Mouse (Mus musculus) liver, embryonic 14.5 days (tissue): ENCODE results near the gene Plcd4. TPM values are rescaled to one million over a fixed set of nuclear protein-coding genes. Genes with fewer than 3 reads are reported as not detected.
A peak's percentile ranks its signal among the peaks of the same experiment; 100 is the strongest.

ENCODE experiments used
- ATAC-seq: fragments of 200-750 bp; cut with Nextera tagmentation; 2 replicates; pipeline ENCODE4 v1.8.0; 2017; ENCODE audit warnings: moderate number of reproducible peaks, mild to moderate bottlenecking, moderate library complexity; ENCODE audit not compliant: insufficient read depth
- DNase-seq, 3 experiments: peaks; one replicate each; pipeline ENCODE4 v3.0.0-alpha.2; 2012 to 2013; ENCODE audit warnings: low read depth in 3 of 3, low spot score in 3 of 3
- H3K27ac ChIP-seq: fragments of 300-500 bp; sonication (generic); 2 replicates; pipeline ENCODE4 v1.5.1; 2014; ENCODE audit warnings: moderate library complexity, mild to moderate bottlenecking, control low read depth, inconsistent platforms
- H3K27me3 ChIP-seq: fragments of 300-500 bp; sonication (generic); 2 replicates; pipeline ENCODE4 v1.6.1; 2014; ENCODE audit warnings: mild to moderate bottlenecking, low read length, moderate library complexity; ENCODE audit not compliant: control insufficient read depth, insufficient read depth
- H3K36me3 ChIP-seq: fragments of 300-500 bp; sonication (generic); replicated peaks from 2 replicates; pipeline ENCODE4 v1.6.1; 2014; ENCODE audit warnings: low read depth; ENCODE audit not compliant: control insufficient read depth, insufficient read depth
- H3K4me1 ChIP-seq, 2 experiments: fragments of 200-500 bp in 1 of 2; fragments of 300-500 bp in 1 of 2; sonication (generic) in 1 of 2; replicated peaks; 2 replicates each; pipeline ENCODE4 v1.6.1; 2012 to 2014; ENCODE audit warnings: antibody characterized with exemption in 1 of 2, inconsistent platforms in 1 of 2, low read length in 1 of 2; ENCODE audit not compliant: control insufficient read depth in 2 of 2, insufficient read depth in 2 of 2
- H3K4me2 ChIP-seq: fragments of 300-500 bp; sonication (generic); 2 replicates; pipeline ENCODE4 v1.6.1; 2014; ENCODE audit warnings: low read depth, mild to moderate bottlenecking, control low read depth, moderate library complexity
- H3K4me3 ChIP-seq, 2 experiments: fragments of 200-500 bp in 1 of 2; fragments of 300-500 bp in 1 of 2; sonication (generic) in 1 of 2; 2 replicates each; pipeline ENCODE4 v1.5.1; 2012 to 2014; ENCODE audit warnings: low read depth in 2 of 2, low read length in 2 of 2, mild to moderate bottlenecking in 2 of 2, control low read depth in 1 of 2, inconsistent platforms in 1 of 2, moderate library complexity in 1 of 2; ENCODE audit not compliant: insufficient read depth in 1 of 2
- H3K9ac ChIP-seq: fragments of 300-500 bp; sonication (generic); replicated peaks from 2 replicates; pipeline ENCODE4 v1.6.1; 2014; ENCODE audit warnings: mild to moderate bottlenecking, control low read depth, moderate library complexity
- H3K9me3 ChIP-seq: fragments of 300-500 bp; sonication (generic); 2 replicates; pipeline ENCODE4 v1.6.1; 2016; ENCODE audit warnings: low read length, mixed read lengths; ENCODE audit not compliant: control insufficient read depth
- CTCF ChIP-seq: IDR thresholded peaks from 2 replicates; pipeline ENCODE4 v1.5.1; 2016; ENCODE audit warnings: antibody characterized with exemption, low read depth, control low read depth
- EP300 ChIP-seq: IDR thresholded peaks from 2 replicates; pipeline ENCODE4 v1.6.1; 2016; ENCODE audit warnings: antibody characterized with exemption, low read depth
- WGBS: fragments of 180-500 bp; shearing (Covaris S2); extraction: QIAGEN DNeasy Blood & Tissue Kit; methylation state at CpG from one replicate; pipeline ENCODE4 v1.1.7; 2014; ENCODE audit not compliant: insufficient replicate concordance; 5-methylcytosine and 5-hydroxymethylcytosine counted together
- polyA plus RNA-seq, 2 experiments: library from polyadenylated mRNA; depleted of rRNA in 1 of 2; stranded (reverse) in 1 of 2; unstranded in 1 of 2; fragments of >200 nt; fragmentation: Nextera tagmentation in 1 of 2; extraction: Ambion mirVana in 1 of 2; gene quantifications; 2 replicates each; pipeline versions ENCODE4 v1.2.1 to v1.2.3; 2012 to 2014

Gene Plcd4
- polyA plus RNA-seq, 2 experiments: 0.01 to 0.09 TPM

DNA sequence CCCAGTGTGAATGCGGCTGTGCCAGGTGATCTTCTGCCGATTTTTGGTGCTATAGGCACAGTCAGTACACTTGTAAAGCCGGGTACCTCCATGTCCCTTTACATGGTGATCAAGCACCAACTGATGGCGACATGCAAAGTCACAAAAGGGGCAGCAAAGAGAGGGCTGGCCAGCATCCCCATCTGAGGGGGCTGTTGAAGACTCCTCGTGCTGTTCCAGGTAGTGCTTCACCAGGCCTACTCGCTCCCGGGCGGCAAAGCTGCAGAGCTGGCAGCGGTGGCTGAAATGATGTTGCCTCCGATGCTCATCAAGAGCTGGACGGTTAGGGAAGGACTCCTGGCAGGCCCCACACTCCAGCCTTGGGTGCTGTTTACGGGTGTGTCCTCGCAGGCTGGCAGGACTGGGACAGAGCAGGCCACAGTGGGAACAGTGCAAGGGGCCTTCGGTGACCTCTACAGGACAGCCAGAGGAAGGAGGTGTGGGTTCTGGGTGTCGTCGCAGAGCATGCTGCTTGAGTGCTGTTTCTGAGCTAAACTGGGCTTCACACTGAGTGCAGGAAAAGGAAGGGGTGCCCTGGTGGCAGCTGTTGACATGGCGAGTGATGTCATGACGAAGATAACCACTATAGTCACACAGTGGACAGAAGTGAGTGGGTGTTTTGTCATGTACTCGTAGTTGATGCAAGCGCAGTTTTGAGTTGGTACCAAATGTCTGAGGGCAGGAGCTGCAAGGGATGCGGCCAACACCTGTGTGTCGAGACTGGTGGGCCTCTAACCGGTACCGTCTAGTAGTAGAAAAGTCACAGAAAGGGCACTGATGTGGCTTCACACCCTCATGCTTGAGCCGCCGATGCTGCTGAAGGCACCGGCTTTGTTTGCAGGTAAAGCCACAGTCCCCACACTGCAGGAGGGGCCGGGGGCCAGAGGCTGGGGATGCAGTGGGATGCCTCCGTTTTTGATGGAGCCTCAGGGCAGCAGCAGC lies 27.3 kb downstream of the Plcd4 start:
- no peaks in the 10 kb centered on the region for H3K27me3 ChIP-seq
- no peak overlapping the region for H3K9ac ChIP-seq
- H3K4me2 ChIP-seq: no peak overlapping the region
- WGBS: 81% methylated on average over 29 of the region's 29 CpGs
- peaks cover 56% of the 10 kb centered on the region for H3K36me3 ChIP-seq
- DNase-seq: no peak
- no peak overlapping the region for H3K4me3 ChIP-seq
- H3K4me1 ChIP-seq: no peaks in the 10 kb centered on the region
- no peaks in the 10 kb centered on the region for H3K9me3 ChIP-seq
- 0 out of 2 replicates have a peak, but pooled peaks have one; percentile 18 for TF ChIP-seq CTCF
- no peak for TF ChIP-seq EP300
- no peak overlapping the region for H3K27ac ChIP-seq
- no peak for ATAC-seq

DNA sequence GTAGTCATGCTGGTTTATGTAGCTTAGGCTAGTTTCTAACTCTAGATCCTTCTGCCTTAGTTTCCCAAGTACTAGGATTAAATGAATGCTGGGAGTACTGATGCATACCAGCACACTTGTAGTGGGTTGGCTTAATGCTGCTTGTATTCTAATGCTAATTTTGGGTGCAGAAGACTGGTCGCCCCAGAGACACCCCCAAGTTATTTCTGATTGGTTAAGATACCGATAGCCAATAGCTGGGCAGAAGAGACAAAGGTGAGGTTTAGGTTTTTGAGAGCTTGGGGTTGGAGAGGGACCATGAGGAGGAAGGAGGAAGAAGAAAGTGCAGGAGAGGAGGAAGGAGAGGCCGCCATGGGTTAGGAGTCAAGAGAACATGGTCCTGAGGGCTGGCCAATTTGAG lies 39.9 kb downstream of the Plcd4 start:
- ATAC-seq (no peak), DNase-seq (no peak)
- Histone ChIP-seq H3K9me3 (no peaks in the 10 kb centered on the region), H3K27me3 (no peaks in the 10 kb centered on the region), H3K9ac (no peak overlapping the region), H3K4me3 (no peak overlapping the region), H3K36me3 (peaks cover 6% of the 10 kb centered on the region), H3K4me2 (no peak overlapping the region), H3K4me1 (peaks cover 14 to 17% of the 10 kb centered on the region in 2 experiments), H3K27ac (no peak overlapping the region)
- TF ChIP-seq EP300: no peak
- no peak for TF ChIP-seq CTCF
- 68% methylated on average over 3 of the region's 3 CpGs for WGBS

DNA sequence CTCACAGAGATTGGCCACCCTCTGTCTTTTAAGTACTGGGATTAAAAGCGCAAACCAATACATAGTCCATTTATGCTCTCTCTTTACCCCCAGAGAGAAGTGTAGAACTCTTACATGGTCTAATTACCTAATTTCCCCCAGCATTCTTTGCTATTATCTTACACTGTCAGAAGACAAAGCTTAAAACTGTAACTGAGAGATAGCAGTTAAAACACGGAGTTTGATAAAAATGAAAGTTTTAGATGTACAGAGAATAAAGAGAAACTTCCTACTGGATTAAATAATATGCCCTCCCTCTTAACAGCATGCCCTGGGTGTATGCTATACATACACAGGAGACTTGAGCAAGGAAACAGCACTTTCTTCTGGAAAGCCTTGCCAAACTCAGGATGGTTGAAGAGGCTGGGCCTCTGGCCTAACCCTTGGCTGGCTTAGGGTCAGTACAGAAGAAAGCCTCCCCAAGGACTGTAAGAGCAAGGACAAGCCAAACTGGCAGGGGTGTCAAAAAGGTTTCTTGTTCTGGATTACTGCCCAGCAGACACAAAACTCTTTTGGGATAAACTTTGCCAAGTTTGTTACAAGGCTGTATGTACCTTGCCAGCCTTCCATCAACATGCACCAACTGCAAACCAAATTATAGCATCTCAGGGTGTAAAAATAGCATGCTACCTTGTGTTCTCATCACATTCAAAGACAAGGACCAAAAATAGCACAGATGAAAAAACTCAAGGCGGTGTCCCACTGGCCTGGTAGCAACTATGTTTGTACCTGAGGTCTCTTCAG lies 42.1 kb downstream of the Plcd4 start:
- peaks cover 2% of the 10 kb centered on the region for H3K36me3 ChIP-seq
- 61% methylated on average over 3 of the region's 3 CpGs for WGBS
- no peaks in the 10 kb centered on the region for H3K9me3 ChIP-seq
- no peak overlapping the region for H3K4me3 ChIP-seq
- DNase-seq (no peak), ATAC-seq (no peak)
- no peak for TF ChIP-seq CTCF
- no peak for TF ChIP-seq EP300
- peak overlapping the region; percentile 22 for H3K4me2 ChIP-seq
- no peaks in the 10 kb centered on the region for H3K27me3 ChIP-seq
- H3K9ac ChIP-seq: no peak overlapping the region; the same call in 1 of the 2 replicates
- H3K4me1 ChIP-seq: peaks cover 19 to 22% of the 10 kb centered on the region in 2 experiments
- H3K27ac ChIP-seq: no peak overlapping the region

DNA sequence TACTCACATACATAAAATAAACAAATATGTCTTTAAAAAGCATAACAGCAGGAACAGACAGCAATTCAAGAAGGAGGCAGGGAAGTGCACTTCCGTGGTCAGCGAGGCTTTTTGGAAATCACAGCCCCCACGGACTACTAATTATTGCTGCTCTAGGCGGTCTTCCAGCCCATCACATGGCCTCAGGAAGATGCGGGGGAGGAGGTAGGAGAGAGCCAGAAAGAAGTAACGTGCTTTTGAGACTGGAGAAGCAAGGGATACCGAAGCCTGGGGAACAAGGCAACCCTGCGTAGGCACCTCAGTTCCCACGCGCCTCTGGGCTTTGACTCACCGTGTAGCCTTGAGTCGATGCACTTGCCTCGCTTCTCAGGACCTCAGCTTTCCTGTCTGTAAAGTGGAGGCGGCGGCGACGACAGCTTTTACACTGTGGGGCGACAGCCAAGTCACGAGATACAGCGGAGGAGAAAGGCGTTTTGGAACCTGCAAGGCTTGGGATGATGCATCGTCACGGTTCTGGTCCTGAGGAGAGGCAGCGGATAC lies 44.6 kb downstream of the Plcd4 start:
- under 1% methylated on average over 24 of the region's 24 CpGs for WGBS
- peak overlapping the region; percentile 99 for H3K4me2 ChIP-seq
- no peaks in the 10 kb centered on the region for H3K9me3 ChIP-seq
- peak overlapping the region; percentile 64 for H3K27ac ChIP-seq
- H3K27me3 ChIP-seq: no peaks in the 10 kb centered on the region
- H3K4me3 ChIP-seq: peak overlapping the region; percentile 73 to 99
- no peak for TF ChIP-seq EP300
- TF ChIP-seq CTCF: no peak
- DNase-seq (no peak), ATAC-seq (no peak)
- H3K9ac ChIP-seq: peak overlapping the region; percentile 66
- peaks cover 5% of the 10 kb centered on the region; the same call in 1 of the 2 replicates for H3K36me3 ChIP-seq
- peaks cover 19 to 22% of the 10 kb centered on the region in 2 experiments for H3K4me1 ChIP-seq
